In genomic region chr12:3305238-3305637, GRCm38 (mm10) we compare ENCODE assay signal across 1 mouse cellular context.
A peak's percentile ranks its signal among the peaks of the same experiment; 100 is the strongest.
TF ChIP-seq lines count a peak whose summit lies in the region.

No protein-coding gene starts in this region.

TF ChIP-seq in MEL, 35 proteins besides CTCF, POLR2A, EP300 and RAD21:
- TF ChIP-seq SIN3A (IDR thresholded peaks at IDR 0.05; ENCODE audit: low read length) = no peak
- TF ChIP-seq ZNF384 (IDR thresholded peaks at IDR 0.05; ENCODE audit: low read depth, low read length) = no peak
- no peak for TF ChIP-seq CHD1 (IDR thresholded peaks at IDR 0.05; ENCODE audit: low read depth, low read length)
- no peak for TF ChIP-seq KAT2A (conservative IDR thresholded peaks at IDR 0.05; ENCODE audit: low read depth, low read length)
- no peak for TF ChIP-seq ZKSCAN1 (IDR thresholded peaks at IDR 0.05; ENCODE audit: low read depth, low read length)
- no peak for TF ChIP-seq RCOR1 (IDR thresholded peaks at IDR 0.05; ENCODE audit: low read depth, low read length)
- TF ChIP-seq MYB (IDR thresholded peaks at IDR 0.05; ENCODE audit: low read depth, low read length) = no peak
- no peak for TF ChIP-seq USF1 (IDR thresholded peaks at IDR 0.05; ENCODE audit: low read depth, low read length)
- 0 out of 2 replicates have a peak, but pooled peaks have one; percentile 4 for TF ChIP-seq ZC3H11A (IDR thresholded peaks at IDR 0.05; ENCODE audit: low read depth, low read length)
- no peak for TF ChIP-seq MEF2A (IDR thresholded peaks at IDR 0.05; ENCODE audit: extremely low read depth, insufficient replicate concordance, low read depth, low read length, poor library complexity, severe bottlenecking)
- TF ChIP-seq JUND (IDR thresholded peaks at IDR 0.05; ENCODE audit: low read depth, low read length) = no peak
- no peak for TF ChIP-seq ZMIZ1 (IDR thresholded peaks at IDR 0.05; ENCODE audit: low read depth, low read length)
- no peak for TF ChIP-seq GATA1 (IDR thresholded peaks at IDR 0.05; ENCODE audit: low read depth, low read length)
- TF ChIP-seq E2F4 (IDR thresholded peaks at IDR 0.05; ENCODE audit: borderline replicate concordance, low read depth, low read length) = no peak
- no peak for TF ChIP-seq TBP (IDR thresholded peaks at IDR 0.05; ENCODE audit: low read depth, low read length)
- TF ChIP-seq TCF12 (IDR thresholded peaks at IDR 0.05; ENCODE audit: low read depth, low read length) = no peak
- no peak for TF ChIP-seq ETS1 (IDR thresholded peaks at IDR 0.05; ENCODE audit: low read depth, low read length)
- 0 out of 2 replicates have a peak, but pooled peaks have one; percentile 28 for TF ChIP-seq MAX (IDR thresholded peaks at IDR 0.05; ENCODE audit: low read length)
- TF ChIP-seq SMC3 (IDR thresholded peaks at IDR 0.05; ENCODE audit: low read depth, low read length) = peak; percentile 37
- no peak for TF ChIP-seq POLR2AphosphoS5 (IDR thresholded peaks at IDR 0.05; ENCODE audit: borderline replicate concordance, low read depth, low read length)
- no peak for TF ChIP-seq USF2 (IDR thresholded peaks at IDR 0.05; ENCODE audit: borderline replicate concordance in 1 of 2, insufficient read depth in 1 of 2, low read depth in 1 of 2, low read length in 2 of 2)
- TF ChIP-seq MYC (IDR thresholded peaks at IDR 0.05; ENCODE audit: low read depth, low read length) = peak; percentile 85
- TF ChIP-seq MXI1 (IDR thresholded peaks at IDR 0.05; ENCODE audit: low read depth, low read length) = 0 out of 2 replicates have a peak, but pooled peaks have one; percentile 26
- TF ChIP-seq NELFE (IDR thresholded peaks at IDR 0.05; ENCODE audit: low read depth, low read length) = no peak
